Mouse (Mus musculus) myocyte (in vitro differentiated cells): ENCODE measurements around the gene Nt5dc2. TPM values are rescaled to one million over a fixed set of nuclear protein-coding genes. Genes with fewer than 3 reads are reported as not detected.
A peak's percentile ranks its signal among the peaks of the same experiment; 100 is the strongest.

Experiments used
- H3K27me3 ChIP-seq: one replicate; pipeline ENCODE4 v1.6.1; 2011; ENCODE audit not compliant: control insufficient read depth, insufficient read depth, insufficient read length
- H3K36me3 ChIP-seq: one replicate; pipeline ENCODE4 v1.6.1; 2011; ENCODE audit not compliant: control insufficient read depth, insufficient read depth
- H3K4me2 ChIP-seq: one replicate; pipeline ENCODE4 v1.6.1; 2011; ENCODE audit warnings: low read depth, control low read depth
- H3K4me3 ChIP-seq: one replicate; pipeline ENCODE4 v1.5.1; 2011; ENCODE audit warnings: mild to moderate bottlenecking, control low read depth, moderate library complexity
- H3K79me2 ChIP-seq: one replicate; pipeline ENCODE4 v1.6.1; 2011; ENCODE audit not compliant: control insufficient read depth, insufficient read depth
- H3ac ChIP-seq: one replicate; pipeline ENCODE4 v1.6.1; 2011; ENCODE audit not compliant: control insufficient read depth, insufficient read length
- CEBPB ChIP-seq: IDR thresholded peaks from 2 replicates; pipeline ENCODE4 v1.6.1; 2011; ENCODE audit warnings: mild to moderate bottlenecking, moderate library complexity; ENCODE audit not compliant: poor library complexity, insufficient read depth, severe bottlenecking
- E2F4 ChIP-seq: IDR thresholded peaks from one replicate; pipeline ENCODE4 v1.6.1; 2011; ENCODE audit warnings: mild to moderate bottlenecking, control low read depth, moderate library complexity; ENCODE audit not compliant: insufficient read depth
- MAX ChIP-seq: IDR thresholded peaks from one replicate; pipeline ENCODE4 v1.6.1; 2011; ENCODE audit warnings: low read depth, mild to moderate bottlenecking, control low read depth
- MYOD1 ChIP-seq, 3 experiments: IDR thresholded peaks; one replicate each; pipeline ENCODE4 v1.6.1; 2011; ENCODE audit warnings: control low read depth in 2 of 3, low read depth in 2 of 3, mild to moderate bottlenecking in 2 of 3, moderate library complexity in 1 of 3; ENCODE audit not compliant: insufficient read length in 2 of 3, control insufficient read depth in 1 of 3
- MYOG ChIP-seq, 3 experiments: IDR thresholded peaks; one replicate each; pipeline ENCODE4 v1.6.1; 2011; ENCODE audit warnings: control low read depth in 2 of 3, low read depth in 2 of 3, mild to moderate bottlenecking in 2 of 3; ENCODE audit not compliant: insufficient read length in 2 of 3, control insufficient read depth in 1 of 3, insufficient read depth in 1 of 3
- POLR2A ChIP-seq: IDR thresholded peaks from one replicate; pipeline ENCODE4 v1.6.1; 2011; ENCODE audit warnings: low read depth, mild to moderate bottlenecking, control low read depth, moderate library complexity; ENCODE audit not compliant: insufficient read length
- POLR2AphosphoS2 ChIP-seq: IDR thresholded peaks from one replicate; pipeline ENCODE4 v1.6.1; 2011; ENCODE audit warnings: low read depth, control low read depth; ENCODE audit not compliant: insufficient read length
- REST ChIP-seq: IDR thresholded peaks from one replicate; pipeline ENCODE4 v1.6.1; 2011; ENCODE audit warnings: mild to moderate bottlenecking, control low read depth, moderate library complexity; ENCODE audit not compliant: insufficient read depth, insufficient read length
- SRF ChIP-seq: IDR thresholded peaks from one replicate; pipeline ENCODE4 v1.6.1; 2011; ENCODE audit warnings: low read depth; ENCODE audit not compliant: control insufficient read depth, insufficient read length
- TCF12 ChIP-seq: IDR thresholded peaks from one replicate; pipeline ENCODE4 v1.6.1; 2011; ENCODE audit warnings: mild to moderate bottlenecking, control low read depth; ENCODE audit not compliant: poor library complexity, insufficient read depth, severe bottlenecking
- TCF3 ChIP-seq: IDR thresholded peaks from one replicate; pipeline ENCODE4 v1.6.1; 2011; ENCODE audit warnings: low read depth, control low read depth; ENCODE audit not compliant: insufficient read length
- USF1 ChIP-seq: IDR thresholded peaks from one replicate; pipeline ENCODE4 v1.6.1; 2011; ENCODE audit warnings: low read depth, mild to moderate bottlenecking, control low read depth, moderate library complexity
- polyA plus RNA-seq: library from polyadenylated mRNA; unstranded; fragments of >200 nt; fragmentation: generic; extraction: Trizol; gene quantifications from one replicate; pipeline ENCODE4 v1.2.1, GENCODE M21; 2012; ENCODE audit warnings: missing spikeins

The Nt5dc2 gene
- polyA plus RNA-seq, 1 experiment: 243 TPM

DNA sequence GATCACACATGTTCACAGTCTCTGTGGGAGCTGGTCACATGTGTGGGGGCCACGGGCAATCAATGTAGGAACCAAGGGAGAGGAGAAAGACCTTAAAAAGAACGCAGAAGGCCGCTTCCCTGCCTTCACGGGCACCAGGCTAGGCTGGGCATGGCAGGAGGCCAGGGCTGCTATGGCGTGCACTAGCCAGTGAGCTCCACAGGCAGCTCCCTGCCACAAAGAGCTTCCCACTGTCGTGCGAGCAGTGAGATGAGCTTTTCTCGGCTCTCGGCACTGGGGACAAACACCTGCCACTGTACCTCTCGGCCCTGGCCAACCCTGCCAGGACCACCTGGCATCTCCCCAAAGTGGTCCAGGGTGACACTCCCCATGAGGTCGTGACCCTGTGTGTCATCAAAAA, 40.5 kb downstream of the Nt5dc2 start:
- Histone ChIP-seq H3K4me3 (no peak overlapping the region), H3ac (no peak overlapping the region), H3K4me2 (no peak overlapping the region), H3K36me3 (peaks cover 48% of the 10 kb centered on the region), H3K79me2 (no peaks in the 10 kb centered on the region), H3K27me3 (no peaks in the 10 kb centered on the region)
- TF ChIP-seq E2F4 (no peak), POLR2A (peak; percentile 25)

DNA sequence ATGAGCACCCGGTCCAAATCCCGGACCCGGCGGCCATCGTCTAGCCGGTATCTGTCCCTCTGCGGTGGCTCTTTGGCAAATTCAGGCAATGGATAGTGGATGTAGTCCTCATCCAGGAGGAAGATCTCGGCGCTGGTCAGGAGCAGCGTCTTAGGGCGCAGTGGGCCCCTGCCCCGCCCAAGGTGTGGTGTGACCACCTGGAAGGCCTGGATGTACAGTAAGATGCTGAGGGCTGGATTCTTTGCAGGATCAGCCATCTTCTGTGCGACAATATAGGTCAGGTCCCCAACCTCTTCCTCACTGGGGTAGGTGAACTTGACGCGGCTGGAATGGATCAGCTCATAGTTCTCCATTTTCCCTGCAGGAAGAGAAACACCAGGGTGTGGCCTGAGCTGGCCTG, 41.0 kb downstream of the Nt5dc2 start:
- peaks cover 48% of the 10 kb centered on the region for H3K36me3 ChIP-seq
- TF ChIP-seq POLR2AphosphoS2 (no peak), CEBPB (no peak), MAX (no peak), TCF3 (no peak)
- H3K27me3 ChIP-seq: no peaks in the 10 kb centered on the region
- no peak overlapping the region for H3ac ChIP-seq
- H3K4me2 ChIP-seq: no peak overlapping the region
- H3K4me3 ChIP-seq: no peak overlapping the region
- no peaks in the 10 kb centered on the region for H3K79me2 ChIP-seq

DNA sequence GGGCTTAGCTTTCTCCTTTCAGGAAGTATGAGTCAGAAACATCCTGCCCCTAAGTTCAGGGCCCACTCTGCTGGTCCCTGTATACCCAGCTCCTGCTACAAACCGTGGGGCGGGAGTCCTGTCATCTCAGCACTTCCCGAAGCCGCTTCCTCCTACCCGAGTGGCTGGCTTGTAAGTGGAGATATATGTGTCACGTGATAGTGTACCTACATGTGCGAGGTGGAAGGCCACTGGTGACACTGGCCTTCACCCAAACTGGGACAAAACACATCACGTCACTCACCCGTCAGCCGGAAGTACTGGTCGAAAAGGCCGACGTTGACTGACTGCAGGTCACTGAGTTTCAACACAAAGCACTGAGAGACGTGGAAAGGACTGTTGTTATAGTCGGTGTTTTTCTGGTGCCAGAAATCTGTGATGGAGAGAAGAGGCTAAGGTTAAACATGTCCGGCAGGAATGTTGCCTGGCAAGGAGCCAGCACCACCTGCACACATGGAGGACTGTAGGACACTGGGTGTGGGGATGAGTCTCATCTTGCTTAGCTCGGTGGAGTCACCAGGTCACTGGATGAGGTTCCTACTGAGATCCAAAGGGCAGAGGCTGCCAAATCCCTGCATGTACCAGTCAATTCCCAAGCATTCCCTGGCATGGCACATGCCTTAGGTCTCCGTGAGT, 42.1 kb downstream of the Nt5dc2 start:
- peaks cover 48% of the 10 kb centered on the region for H3K36me3 ChIP-seq
- no peak overlapping the region for H3K4me3 ChIP-seq
- H3K27me3 ChIP-seq: no peaks in the 10 kb centered on the region
- H3K4me2 ChIP-seq: no peak overlapping the region
- H3ac ChIP-seq: no peak overlapping the region
- TF ChIP-seq POLR2A: peak; percentile 23
- no peak for TF ChIP-seq TCF3
- H3K79me2 ChIP-seq: no peaks in the 10 kb centered on the region

DNA sequence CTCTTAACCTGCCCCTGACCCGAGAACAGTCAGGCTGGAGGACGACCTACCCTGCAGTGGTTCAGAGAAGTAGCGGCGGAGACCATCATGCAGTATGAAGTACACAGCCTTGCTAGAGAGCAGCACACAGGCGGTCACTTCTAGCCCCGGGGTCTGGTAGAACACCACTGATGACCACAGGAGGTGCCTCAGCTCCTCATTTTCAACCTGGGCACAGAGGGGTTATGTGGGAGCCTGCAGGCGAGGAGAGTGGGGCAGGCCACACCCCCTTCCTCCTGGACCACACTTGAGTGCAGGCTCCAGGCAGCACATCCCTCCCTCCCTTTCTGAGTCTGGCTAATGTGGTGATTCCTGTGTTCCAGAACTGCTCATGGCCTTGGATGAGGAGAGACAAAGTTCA, 42.7 kb downstream of the Nt5dc2 start:
- Histone ChIP-seq H3K27me3 (no peaks in the 10 kb centered on the region), H3K36me3 (peaks cover 48% of the 10 kb centered on the region), H3ac (no peak overlapping the region), H3K4me2 (no peak overlapping the region), H3K79me2 (no peaks in the 10 kb centered on the region), H3K4me3 (no peak overlapping the region)
- TF ChIP-seq POLR2A (no peak), POLR2AphosphoS2 (peak; percentile 43)

- Histone ChIP-seq H3K27me3 (no peaks in the 10 kb centered on the region), H3K4me3 (no peak overlapping the region), H3K36me3 (peaks cover 57% of the 10 kb centered on the region), H3ac (no peak overlapping the region), H3K4me2 (no peak overlapping the region), H3K79me2 (peaks cover 4% of the 10 kb centered on the region)
- no peak for TF ChIP-seq CEBPB
- TF ChIP-seq REST: no peak
- no peak for TF ChIP-seq MYOG (IDR thresholded peaks at IDR 0.05; ENCODE audit: control insufficient read depth in 1 of 3, insufficient read depth in 1 of 3, insufficient read length in 2 of 3, low read depth in 2 of 3)
- no peak for TF ChIP-seq MYOD1 (IDR thresholded peaks at IDR 0.05; ENCODE audit: control insufficient read depth in 1 of 3, insufficient read length in 2 of 3, low read depth in 2 of 3)
- no peak for TF ChIP-seq POLR2AphosphoS2
- no peak for TF ChIP-seq TCF3
- no peak for TF ChIP-seq USF1
- TF ChIP-seq TCF12: no peak
- no peak for TF ChIP-seq MAX
- TF ChIP-seq E2F4: no peak
- no peak for TF ChIP-seq POLR2A
- TF ChIP-seq SRF: no peak
Observed at GRCm38 (mm10) chr14:31177287-31177686, 46.4 kb downstream of the Nt5dc2 start.

DNA sequence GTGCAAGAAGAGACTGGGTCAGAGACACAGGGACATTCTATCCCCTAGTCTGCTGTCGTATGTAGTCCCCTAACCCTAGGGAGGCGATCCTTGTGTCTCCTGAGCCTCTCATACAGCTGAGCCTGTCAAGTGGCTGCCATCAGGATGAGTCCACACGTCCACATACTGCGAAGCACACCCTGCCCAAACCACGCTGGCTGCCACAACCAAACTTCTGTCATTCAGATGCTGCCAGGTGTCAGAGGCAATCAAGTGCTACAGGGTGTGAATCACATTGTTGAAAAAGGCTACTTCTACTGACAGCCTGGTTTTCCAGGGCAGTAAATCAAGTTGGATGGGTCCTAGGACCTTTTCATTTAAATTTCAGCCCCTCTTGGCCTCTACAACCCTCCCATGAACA, 46.9 kb downstream of the Nt5dc2 start:
- Histone ChIP-seq H3K4me2 (no peak overlapping the region), H3K36me3 (peaks cover 56% of the 10 kb centered on the region), H3K79me2 (peaks cover 4% of the 10 kb centered on the region), H3ac (no peak overlapping the region), H3K27me3 (no peaks in the 10 kb centered on the region), H3K4me3 (no peak overlapping the region)
- TF ChIP-seq TCF12 (no peak), CEBPB (no peak), SRF (no peak), MYOG (IDR thresholded peaks at IDR 0.05; ENCODE audit: control insufficient read depth in 1 of 3, insufficient read depth in 1 of 3, insufficient read length in 2 of 3, low read depth in 2 of 3) (peak in 1 of 3 experiments; percentile 69), MAX (no peak), POLR2AphosphoS2 (peak; percentile 47), POLR2A (no peak), TCF3 (no peak), MYOD1 (IDR thresholded peaks at IDR 0.05; ENCODE audit: control insufficient read depth in 1 of 3, insufficient read length in 2 of 3, low read depth in 2 of 3) (peak in 2 of 3 experiments; percentile 58 to 81), E2F4 (no peak), REST (no peak), USF1 (no peak)
